Mouse (Mus musculus): ENCODE measurements around the gene Psma3.
"Not testable (repeated sequence)": the region's sequence is repeated elsewhere in the genome, so short reads cannot be mapped to it uniquely, and the experiment has no call there.

The Psma3 gene

GRCm38 (mm10) chr12:71000344-71000743 is 25.9 kb downstream of the Psma3 start:
- no peak for ATAC-seq (ENCODE audit: insufficient number of reproducible peaks, low FRiP score, low TSS enrichment)

DNA sequence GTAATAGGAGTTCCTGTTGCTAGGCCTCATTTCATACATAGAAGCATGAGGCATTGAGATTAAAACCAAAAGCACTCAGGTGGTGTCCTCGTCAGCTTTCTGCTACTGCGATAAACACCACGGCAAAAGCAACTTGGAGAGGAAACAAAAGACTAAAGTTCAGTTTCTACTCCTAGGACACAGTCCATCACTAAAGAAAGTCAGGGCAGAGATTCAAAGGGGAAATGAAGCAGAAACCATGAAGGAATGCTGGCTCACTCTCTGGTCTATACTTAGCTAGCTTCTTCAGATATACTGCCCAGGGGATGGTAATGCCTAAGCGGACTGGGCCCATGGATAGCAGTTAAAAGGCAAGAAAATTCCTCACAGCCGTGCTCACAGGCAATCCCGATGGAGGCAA is 27.0 kb downstream of the Psma3 start:
- ATAC-seq (ENCODE audit: insufficient number of reproducible peaks, low FRiP score, low TSS enrichment) = no peak

GRCm38 (mm10) chr12:71003760-71004426 is 29.5 kb downstream of the Psma3 start:
- ATAC-seq (ENCODE audit: insufficient number of reproducible peaks, low FRiP score, low TSS enrichment) = no peak

DNA sequence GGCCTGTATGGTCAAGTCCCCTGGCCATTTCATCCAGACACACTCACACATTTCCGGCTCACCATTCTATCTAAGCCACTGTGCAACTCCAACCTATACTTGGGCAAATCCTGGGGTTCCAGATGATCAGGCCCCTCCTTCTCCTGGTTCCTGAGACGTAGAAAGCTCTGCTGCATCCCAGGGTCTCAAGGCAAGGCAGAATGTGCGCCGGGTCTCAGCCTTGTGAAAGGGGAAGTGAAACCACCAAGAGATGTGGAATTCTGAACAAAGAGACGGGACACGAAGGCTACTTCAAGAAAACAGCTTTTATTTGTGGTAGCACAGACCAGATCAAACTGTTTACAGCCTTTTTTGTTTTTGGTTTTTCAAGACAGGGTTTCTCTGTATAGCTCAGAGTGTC is 31.7 kb downstream of the Psma3 start:
- no peak for ATAC-seq (ENCODE audit: insufficient number of reproducible peaks, low FRiP score, low TSS enrichment)

- ATAC-seq (ENCODE audit: insufficient number of reproducible peaks, low FRiP score, low TSS enrichment) = no peak
These were observed 32.5 kb downstream of the Psma3 start for GRCm38 (mm10) chr12:71006901-71007300.

DNA sequence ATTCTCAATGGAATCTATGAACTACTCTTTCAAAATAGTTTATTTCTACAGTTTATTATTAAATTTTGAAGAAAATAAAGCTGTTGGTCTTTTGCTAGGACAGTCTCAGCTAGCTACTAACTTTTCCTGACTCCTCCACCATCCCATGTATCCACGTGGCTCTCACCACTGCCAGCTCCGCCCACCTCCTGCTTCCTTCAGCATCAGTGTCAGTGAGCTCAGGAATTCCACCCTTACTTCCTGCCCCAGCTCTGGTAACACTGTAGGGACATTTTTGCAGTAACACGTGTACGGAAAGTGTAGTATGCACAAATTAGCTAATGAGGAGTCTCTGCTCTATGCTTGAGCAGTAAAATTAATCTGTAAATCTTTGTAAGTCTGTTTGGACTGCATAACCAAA is 35.3 kb downstream of the Psma3 start:
- ATAC-seq (ENCODE audit: insufficient number of reproducible peaks, low FRiP score, low TSS enrichment) = no peak

DNA sequence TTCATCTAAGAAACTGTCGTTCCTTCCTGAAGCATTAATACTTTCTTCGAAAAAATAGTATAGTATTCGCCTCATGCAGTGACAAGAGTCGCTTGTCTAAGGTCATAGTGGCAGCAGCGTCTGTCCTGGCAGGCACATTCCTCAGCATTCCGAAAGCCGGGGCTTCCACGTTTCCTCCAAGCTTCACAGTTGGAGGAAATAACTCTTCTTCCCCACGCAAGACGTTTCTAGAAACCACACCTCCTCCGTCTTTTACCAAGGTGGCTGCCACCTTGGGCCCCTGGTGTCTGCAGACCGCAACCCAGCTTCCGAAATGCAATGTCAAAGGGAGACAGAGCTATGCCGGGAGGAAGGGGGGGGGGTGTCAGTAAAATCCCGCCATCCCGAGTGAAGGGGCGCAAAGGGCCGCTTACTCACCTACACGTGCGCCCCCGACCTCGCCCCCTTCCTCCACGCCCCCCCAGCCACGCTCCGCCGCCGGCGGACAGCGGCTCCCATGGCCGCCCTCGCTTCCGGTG is 40.5 kb downstream of the Psma3 start:
- no peak for ATAC-seq (ENCODE audit: insufficient number of reproducible peaks, low FRiP score, low TSS enrichment)

DNA sequence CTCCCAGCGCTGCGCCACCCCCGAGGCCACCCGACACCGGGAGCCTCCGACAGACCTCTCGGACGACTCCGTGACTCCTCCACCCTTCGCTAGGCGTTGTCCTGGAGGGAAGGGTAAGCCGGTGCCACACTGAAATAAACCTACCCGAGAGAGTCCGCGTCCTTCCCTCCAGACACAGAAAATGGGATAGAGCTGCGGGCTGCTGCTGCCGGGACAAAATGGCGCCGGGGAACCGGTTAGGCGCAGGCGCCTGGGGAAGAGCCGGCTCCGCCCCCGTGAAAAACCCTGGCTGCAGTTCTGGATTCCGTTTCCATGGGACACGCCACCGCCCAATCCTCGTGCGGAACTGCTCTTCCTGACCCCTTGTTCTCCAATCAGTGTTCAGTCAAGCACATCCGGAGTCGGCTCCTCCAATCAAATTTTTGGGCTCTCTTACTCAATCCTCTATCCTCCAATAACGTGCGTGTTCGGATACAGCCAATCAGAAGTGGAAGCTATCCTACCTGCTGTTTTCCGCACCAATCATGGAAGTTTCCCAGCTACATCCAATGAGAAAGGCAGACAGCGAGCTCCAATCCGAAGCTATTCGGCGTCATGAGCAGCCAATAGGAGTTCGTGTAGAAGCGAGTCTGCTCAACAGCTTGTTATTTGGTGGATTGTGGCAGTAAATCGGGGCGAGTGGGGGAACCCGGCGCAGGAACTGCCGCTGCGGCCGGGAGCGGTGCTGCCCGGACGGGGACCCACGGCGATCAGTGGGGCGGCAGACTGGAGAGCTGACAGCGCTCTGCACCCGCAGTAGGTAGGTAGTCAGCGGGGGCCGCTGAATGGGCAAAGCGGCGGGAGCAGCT is 41.2 kb downstream of the Psma3 start, which contains the start of gene Arid4a:
Arid4a (plus strand) TSS at position 628 of the 848 bp plus-strand sequence.
- ATAC-seq (ENCODE audit: insufficient number of reproducible peaks, low FRiP score, low TSS enrichment) = peak; percentile 98

DNA sequence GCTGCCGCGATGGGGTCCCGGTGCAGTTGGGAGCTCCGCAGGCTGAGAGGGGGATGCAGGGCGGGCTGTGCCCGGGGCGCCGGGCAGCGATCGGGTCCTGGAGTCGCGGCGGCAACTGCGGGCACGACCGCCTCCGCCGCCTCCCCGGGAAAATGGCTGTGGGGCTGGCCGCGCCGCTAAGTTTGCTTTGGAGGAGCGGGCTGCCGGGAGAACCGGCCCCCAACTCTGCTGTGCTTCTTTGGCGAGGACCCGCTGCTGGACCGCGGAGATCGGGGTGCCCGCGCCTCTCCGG is 41.7 kb downstream of the Psma3 start:
- no peak for ATAC-seq (ENCODE audit: insufficient number of reproducible peaks, low FRiP score, low TSS enrichment)

GRCm38 (mm10) chr12:71016503-71017241 is 42.3 kb downstream of the Psma3 start:
- no peak for ATAC-seq (ENCODE audit: insufficient number of reproducible peaks, low FRiP score, low TSS enrichment)

- ATAC-seq (ENCODE audit: insufficient number of reproducible peaks, low FRiP score, low TSS enrichment) = no peak
These were observed 42.8 kb downstream of the Psma3 start for GRCm38 (mm10) chr12:71017242-71017571.

GRCm38 (mm10) chr12:71017827-71018226 is 43.4 kb downstream of the Psma3 start:
- no peak for ATAC-seq (ENCODE audit: insufficient number of reproducible peaks, low FRiP score, low TSS enrichment)

DNA sequence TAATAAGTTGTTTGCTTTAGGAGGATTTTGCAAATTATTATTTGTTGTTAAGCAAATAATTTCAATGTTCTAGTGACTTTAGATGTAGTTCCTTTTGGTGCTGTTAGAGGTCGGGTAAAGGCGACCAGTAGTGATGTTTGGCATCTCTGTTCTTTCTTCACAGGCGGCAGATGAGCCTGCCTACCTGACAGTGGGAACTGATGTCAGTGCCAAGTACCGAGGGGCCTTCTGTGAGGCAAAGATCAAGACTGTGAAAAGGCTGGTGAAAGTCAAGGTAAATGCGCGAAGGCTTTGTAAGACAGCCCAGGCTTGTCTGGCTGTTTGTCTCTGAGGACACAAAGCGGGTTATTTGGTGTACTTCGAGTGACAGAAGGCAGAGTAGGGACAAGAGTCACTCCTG is 44.8 kb downstream of the Psma3 start:
- ATAC-seq (ENCODE audit: insufficient number of reproducible peaks, low FRiP score, low TSS enrichment) = no peak

- no peak for ATAC-seq (ENCODE audit: insufficient number of reproducible peaks, low FRiP score, low TSS enrichment)
These were observed 50.0 kb downstream of the Psma3 start for GRCm38 (mm10) chr12:71024411-71024810.

DNA sequence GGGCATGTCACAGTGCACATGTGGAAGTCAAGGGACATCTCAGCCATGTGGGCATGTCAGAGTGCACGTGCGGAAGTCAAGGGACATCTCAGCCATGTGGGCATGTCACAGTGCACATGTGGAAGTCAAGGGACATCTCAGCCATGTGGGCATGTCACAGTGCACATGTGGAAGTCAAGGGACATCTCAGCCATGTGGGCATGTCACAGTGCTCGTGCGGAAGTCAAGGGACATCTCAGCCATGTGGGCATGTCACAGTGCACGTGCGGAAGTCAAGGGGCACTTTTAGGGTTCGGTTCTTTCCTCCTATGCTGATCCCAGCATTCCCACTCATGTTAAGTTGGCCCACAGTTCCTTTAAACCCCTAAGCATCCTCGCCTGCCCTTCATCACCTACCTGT is 53.8 kb downstream of the Psma3 start:
- ATAC-seq (ENCODE audit: insufficient number of reproducible peaks, low FRiP score, low TSS enrichment) = not testable (repeated sequence)

DNA sequence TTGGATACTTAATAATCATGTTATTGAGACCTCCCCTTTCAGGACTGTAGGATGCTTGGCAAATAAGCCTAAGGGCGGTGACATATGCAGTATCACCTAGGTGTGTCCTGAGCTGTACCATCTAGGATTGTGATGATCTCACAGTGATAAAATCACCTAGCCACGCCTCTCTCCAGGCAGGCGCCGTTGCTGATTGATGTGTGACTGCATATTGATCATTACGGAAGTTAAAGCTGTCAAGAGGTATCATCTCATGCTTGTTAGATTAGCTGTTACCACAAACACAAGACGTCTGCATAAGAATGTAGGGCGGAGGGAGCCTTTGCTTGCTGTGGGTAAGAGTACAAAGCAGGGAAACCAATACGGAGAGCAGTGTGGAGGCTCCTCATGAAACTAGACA is 55.8 kb downstream of the Psma3 start:
- ATAC-seq (ENCODE audit: insufficient number of reproducible peaks, low FRiP score, low TSS enrichment) = no peak

GRCm38 (mm10) chr12:71030722-71031121 is 56.3 kb downstream of the Psma3 start:
- no peak for ATAC-seq (ENCODE audit: insufficient number of reproducible peaks, low FRiP score, low TSS enrichment)

GRCm38 (mm10) chr12:71035826-71036225 is 61.4 kb downstream of the Psma3 start:
- no peak for ATAC-seq (ENCODE audit: insufficient number of reproducible peaks, low FRiP score, low TSS enrichment)

DNA sequence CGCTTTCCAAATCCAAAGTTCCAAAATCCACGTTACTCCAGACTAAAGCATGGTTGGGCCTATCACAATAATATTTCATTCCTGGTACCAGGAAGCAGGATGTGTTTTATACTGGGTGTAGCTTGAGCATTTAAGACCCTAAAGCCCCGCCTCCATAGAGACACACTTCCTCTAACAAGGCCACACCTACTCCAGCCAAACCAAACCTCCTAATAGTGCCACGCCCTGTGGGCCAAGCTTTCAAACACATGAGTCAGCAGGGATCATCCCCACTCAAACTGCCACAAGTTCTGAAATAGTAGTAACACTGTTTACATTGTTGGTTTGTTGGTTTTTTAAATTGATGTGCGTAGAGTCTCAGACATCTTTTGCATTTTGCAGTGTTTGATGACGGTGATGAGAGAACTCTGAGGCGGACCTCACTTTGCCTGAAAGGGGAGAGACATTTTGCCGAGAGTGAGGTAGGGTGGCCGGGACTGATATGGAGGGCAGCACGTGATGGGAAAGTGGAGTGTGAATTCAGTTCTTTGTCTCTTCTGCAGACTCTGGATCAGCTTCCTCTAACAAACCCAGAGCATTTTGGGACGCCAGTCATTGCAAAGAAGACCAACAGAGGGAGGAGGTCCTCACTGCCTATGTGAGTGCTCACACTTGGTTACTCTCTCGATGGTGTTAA is 62.4 kb downstream of the Psma3 start:
- no peak for ATAC-seq (ENCODE audit: insufficient number of reproducible peaks, low FRiP score, low TSS enrichment)

- no peak for ATAC-seq (ENCODE audit: insufficient number of reproducible peaks, low FRiP score, low TSS enrichment)
These were observed 66.0 kb downstream of the Psma3 start for GRCm38 (mm10) chr12:71040462-71040861.

- ATAC-seq (ENCODE audit: insufficient number of reproducible peaks, low FRiP score, low TSS enrichment) = no peak
These were observed 68.0 kb downstream of the Psma3 start for GRCm38 (mm10) chr12:71042451-71042850.

All from cerebellum, adult (tissue).